Mouse (Mus musculus) T-helper 17 cell (primary cell): Measurements from ENCODE around the gene Tbc1d22a.
"Not testable (repeated sequence)": the region's sequence is repeated elsewhere in the genome, so short reads cannot be mapped to it uniquely, and the experiment has no call there.

Experiments used
- in situ Hi-C, 2 experiments: fragments of 300-600 bp; cut with MboI, MseI; formaldehyde crosslinking; loops; 1 replicate in 1 of 2; 2 replicates in 1 of 2; pipeline ENCODE4 v1.15.1; 2025; ENCODE audit warnings: high pct_unique_total_duplicates in 2 of 2

Tbc1d22a gene

GRCm38 (mm10) chr15:86202640-86203039 is 11.6 kb upstream of the Tbc1d22a start:
- in situ Hi-C loops, result loop anchor here in 1 of 2 experiments (5.0 kb wide), 1 partner anchor 35 kb away; no protein-coding TSS in a partner anchor

- in situ Hi-C loops, result loop anchor here in 1 of 2 experiments (5.0 kb wide), 1 partner anchor 36 kb away; no protein-coding TSS in a partner anchor
Measured at GRCm38 (mm10) chr15:86203292-86203793, 10.9 kb upstream of the Tbc1d22a start.

GRCm38 (mm10) chr15:86203942-86204561 is 10.2 kb upstream of the Tbc1d22a start:
- in situ Hi-C loops, result loop anchor here in 1 of 2 experiments (5.0 kb wide), 1 partner anchor 37 kb away; no protein-coding TSS in a partner anchor

GRCm38 (mm10) chr15:86205300-86205699 is 9.0 kb upstream of the Tbc1d22a start:
- in situ Hi-C loops, result no loop called here

- in situ Hi-C loops, result no loop called here
Measured at GRCm38 (mm10) chr15:86206385-86206784, 7.9 kb upstream of the Tbc1d22a start.

GRCm38 (mm10) chr15:86212193-86212592 is 2.1 kb upstream of the Tbc1d22a start:
- in situ Hi-C loops, result not testable (repeated sequence)

- in situ Hi-C loops, result no loop called here
Measured at GRCm38 (mm10) chr15:86214549-86215201, 416 bp downstream of the Tbc1d22a start.

- in situ Hi-C loops, result not testable (repeated sequence)
Measured at GRCm38 (mm10) chr15:86216641-86217040, 2.4 kb downstream of the Tbc1d22a start.

GRCm38 (mm10) chr15:86219534-86220228 is 5.4 kb downstream of the Tbc1d22a start:
- in situ Hi-C loops, result no loop called here

- in situ Hi-C loops, result no loop called here
Measured at GRCm38 (mm10) chr15:86220229-86220630, 6.0 kb downstream of the Tbc1d22a start.

- in situ Hi-C loops, result no loop called here
Measured at GRCm38 (mm10) chr15:86220715-86221114, 6.5 kb downstream of the Tbc1d22a start.

GRCm38 (mm10) chr15:86221369-86221768 is 7.1 kb downstream of the Tbc1d22a start:
- in situ Hi-C loops, result no loop called here

GRCm38 (mm10) chr15:86221901-86222300 is 7.6 kb downstream of the Tbc1d22a start:
- in situ Hi-C loops, result not testable (repeated sequence)

- in situ Hi-C loops, result no loop called here
Measured at GRCm38 (mm10) chr15:86224972-86225551, 10.8 kb downstream of the Tbc1d22a start.

GRCm38 (mm10) chr15:86226221-86226620 is 12.0 kb downstream of the Tbc1d22a start:
- in situ Hi-C loops, result no loop called here

GRCm38 (mm10) chr15:86226968-86227367 is 12.7 kb downstream of the Tbc1d22a start:
- in situ Hi-C loops, result no loop called here

- in situ Hi-C loops, result no loop called here
Measured at GRCm38 (mm10) chr15:86228186-86228585, 13.9 kb downstream of the Tbc1d22a start.

GRCm38 (mm10) chr15:86229088-86229487 is 14.8 kb downstream of the Tbc1d22a start:
- in situ Hi-C loops, result no loop called here

GRCm38 (mm10) chr15:86229623-86230022 is 15.4 kb downstream of the Tbc1d22a start:
- in situ Hi-C loops, result no loop called here

GRCm38 (mm10) chr15:86231170-86231569 is 16.9 kb downstream of the Tbc1d22a start:
- in situ Hi-C loops, result no loop called here

GRCm38 (mm10) chr15:86231831-86232512 is 17.7 kb downstream of the Tbc1d22a start:
- in situ Hi-C loops, result no loop called here
